Mouse (Mus musculus) lung, adult 2 months (tissue): ENCODE results near the gene Gsc2.

ENCODE experiments used
- CTCF ChIP-seq: fragments of 200-500 bp; IDR thresholded peaks from 2 replicates; pipeline ENCODE4 v1.5.1; 2011; ENCODE audit warnings: mild to moderate bottlenecking, low read length, control low read depth; ENCODE audit not compliant: insufficient read depth
- POLR2A ChIP-seq: fragments of 200-500 bp; IDR thresholded peaks from 2 replicates; pipeline ENCODE4 v1.6.1; 2011; ENCODE audit warnings: low read depth, mild to moderate bottlenecking, control low read depth, low read length, borderline replicate concordance; ENCODE audit errors: extremely low read depth

- TF ChIP-seq CTCF: no peak
- TF ChIP-seq POLR2A: peak; percentile 50; the same call in 1 of the 2 replicates
Observed at GRCm38 (mm10) chr16:17890917-17891566, 23.8 kb downstream of the Gsc2 start.
